22 mouse cellular contexts compared by ENCODE assay signal in the genomic region with DNA sequence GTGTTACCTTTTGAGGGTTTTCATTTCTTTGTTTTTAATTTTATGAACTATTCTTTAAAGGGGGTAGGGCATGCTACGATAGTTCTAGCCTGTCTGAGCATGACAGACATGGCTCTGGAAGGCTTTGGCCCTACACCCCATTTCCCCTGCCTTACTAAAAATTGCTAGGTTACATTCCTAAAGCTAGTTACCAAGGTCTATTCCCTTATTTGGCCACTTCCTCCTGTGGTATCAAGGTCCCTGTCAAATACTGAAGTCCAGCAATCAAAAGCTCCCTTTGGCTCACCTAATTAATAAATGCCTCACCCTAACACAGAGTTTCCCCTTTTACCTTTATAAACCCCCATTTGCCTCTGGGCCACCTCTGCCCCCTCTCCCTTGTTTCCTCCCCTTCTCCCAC.
DNase-seq lines count a peak whose midpoint lies in the region; ATAC-seq and TF ChIP-seq lines count a peak whose summit lies in the region.
"Had no signal": no experiment of that assay in that cellular context is flagged by ENCODE, and none has a peak within 500 bp of the region (broad histone marks: within the 10 kb centered on the region; RNA-seq: fewer than 3 reads in every experiment).

No protein-coding gene starts in this region.

- no peaks in the 10 kb centered on the region for H3K36me3 ChIP-seq in kidney, embryonic 15.5 days
- no peaks in the 10 kb centered on the region for H3K36me3 ChIP-seq in liver, embryonic 16.5 days (ENCODE audit: control insufficient read depth, insufficient read depth)
- H3K36me3 ChIP-seq: embryonic facial prominence, embryonic 10.5 days; heart, embryonic 15.5 days; hindbrain, embryonic 13.5 days had no signal

- no peak for TF ChIP-seq POLR2A in embryonic fibroblast, embryonic 13.5 days (IDR thresholded peaks at IDR 0.05; ENCODE audit: low read depth, low read length)

- H3K4me1 ChIP-seq in kidney, embryonic 15.5 days = peaks cover 47% of the 10 kb centered on the region
- H3K4me1 ChIP-seq in embryonic fibroblast, embryonic 13.5 days (ENCODE audit: control insufficient read depth, insufficient read depth, low read length) = peaks cover 8% of the 10 kb centered on the region; the same call in 1 of the 2 replicates
- peaks cover 26% of the 10 kb centered on the region for H3K4me1 ChIP-seq in liver, embryonic 16.5 days (ENCODE audit: control insufficient read depth, low read depth, low read length)

- CTCF ChIA-PET in Patski (lab: Charles Lee) = interaction anchor here (1.3 kb wide), 2 partner anchors 13 to 44 kb away, joined by 3 to 4 read pairs; no protein-coding TSS in a partner anchor

- 67% methylated on average over 1 of the region's 1 CpGs for WGBS in kidney, embryonic 15.5 days
- WGBS in liver, embryonic 16.5 days (ENCODE audit: insufficient replicate concordance) = 80% methylated on average over 1 of the region's 1 CpGs

- in situ Hi-C loops in Patski (cut with MboI; ENCODE audit: low pct_unique_long_range_greater_than_20kb) = no loop called here

- no peak overlapping the region for H3K4me2 ChIP-seq in kidney, embryonic 15.5 days
- peak overlapping the region; percentile 45 for H3K4me2 ChIP-seq in liver, embryonic 16.5 days (ENCODE audit: low read depth, low read length)
- H3K4me2 ChIP-seq: forebrain, embryonic 13.5 days; heart, embryonic 11.5 days; heart, embryonic 15.5 days; hindbrain, embryonic 13.5 days had no signal

- DNase-seq in kidney, postnatal 10 days = no peak
- DNase-seq in Patski (ENCODE audit: low read depth, low spot score) = no peak
- no peak for DNase-seq in thymus, postnatal 4 days
- no peak for DNase-seq in Muller cell, postnatal 12 days (ENCODE audit: inconsistent ontology term)
- no peak for DNase-seq in B cell, adult 2 months
- DNase-seq: cerebellum, adult 2 months; cerebellum, postnatal 10 days; forebrain, postnatal 0 days; gastrocnemius, postnatal 14 days; heart, adult 2 months; heart, postnatal 14 days had no signal

- no peak overlapping the region for H3K9ac ChIP-seq in kidney, embryonic 15.5 days
- no peak overlapping the region for H3K9ac ChIP-seq in liver, embryonic 16.5 days (ENCODE audit: low read depth, low read length)
- H3K9ac ChIP-seq: forebrain, embryonic 13.5 days; forebrain, postnatal 0 days; heart, embryonic 15.5 days; hindbrain, embryonic 13.5 days had no signal

- H3K27ac ChIP-seq in kidney, embryonic 15.5 days = 0 out of 2 replicates have a peak overlapping the region, but pooled peaks have one; percentile 66
- H3K27ac ChIP-seq in embryonic fibroblast, embryonic 13.5 days (ENCODE audit: insufficient read depth, low read length) = peak overlapping the region; percentile 66
- no peak overlapping the region; the same call in 1 of the 2 replicates for H3K27ac ChIP-seq in liver, embryonic 16.5 days (ENCODE audit: low read length)
- H3K27ac ChIP-seq: embryonic facial prominence, embryonic 10.5 days; forebrain, embryonic 13.5 days; heart, adult 2 months; heart, embryonic 15.5 days had no signal

- H3K9me3 ChIP-seq in kidney, embryonic 15.5 days (replicated peaks) = no peaks in the 10 kb centered on the region
- no peaks in the 10 kb centered on the region for H3K9me3 ChIP-seq in liver, embryonic 16.5 days (replicated peaks; ENCODE audit: control insufficient read depth, low read length)
- H3K9me3 ChIP-seq: embryonic facial prominence, embryonic 10.5 days; G1E; heart, embryonic 15.5 days; hindbrain, embryonic 13.5 days had no signal

- H3K27me3 ChIP-seq in kidney, embryonic 15.5 days = no peaks in the 10 kb centered on the region
- no peaks in the 10 kb centered on the region for H3K27me3 ChIP-seq in Patski
- no peaks in the 10 kb centered on the region for H3K27me3 ChIP-seq in liver, embryonic 16.5 days (ENCODE audit: control insufficient read depth, insufficient read depth, low read depth, low read length)
- H3K27me3 ChIP-seq: forebrain, embryonic 13.5 days; heart, embryonic 15.5 days; hindbrain, embryonic 13.5 days had no signal

- no peak for TF ChIP-seq CTCF in Patski (IDR thresholded peaks at IDR 0.05)
- no peak for TF ChIP-seq CTCF in embryonic fibroblast, embryonic 13.5 days (IDR thresholded peaks at IDR 0.05; ENCODE audit: borderline replicate concordance, insufficient read depth, low read length)

- H3K4me3 ChIP-seq in kidney, embryonic 15.5 days (replicated peaks) = no peak overlapping the region
- no peak overlapping the region for H3K4me3 ChIP-seq in embryonic fibroblast, embryonic 13.5 days (ENCODE audit: insufficient read depth, low read length)
- no peak overlapping the region for H3K4me3 ChIP-seq in liver, embryonic 16.5 days (ENCODE audit: low read depth, low read length)
- H3K4me3 ChIP-seq: embryonic facial prominence, embryonic 10.5 days; forebrain, embryonic 13.5 days; heart, adult 2 months; heart, embryonic 15.5 days; hindbrain, embryonic 13.5 days had no signal

- ATAC-seq in kidney, embryonic 15.5 days (replicated peaks; ENCODE audit: low FRiP score) = no peak
- ATAC-seq in Patski = peak; percentile 34
- ATAC-seq in liver, embryonic 16.5 days (ENCODE audit: low read depth) = no peak
- ATAC-seq: activated CD4-positive, CD25-positive, alpha-beta regulatory T cell, adult 4 months; CD4-positive, CD25-positive, alpha-beta regulatory T cell, adult 4 months; forebrain, embryonic 13.5 days; forebrain, postnatal 0 days had no signal

- POLR2A ChIA-PET in Patski (lab: Charles Lee) = interaction anchor here (1.1 to 1.7 kb wide), 2 partner anchors 11 to 47 kb away, joined by 3 read pairs; no protein-coding TSS in a partner anchor
